Mouse (Mus musculus): ENCODE data around the gene Isg20. TPM values are rescaled to one million over a fixed set of nuclear protein-coding genes. Genes with fewer than 3 reads are reported as not detected.

Gene Isg20
- polyA plus RNA-seq, 2 experiments = 47.2 to 72.1 TPM

DNA sequence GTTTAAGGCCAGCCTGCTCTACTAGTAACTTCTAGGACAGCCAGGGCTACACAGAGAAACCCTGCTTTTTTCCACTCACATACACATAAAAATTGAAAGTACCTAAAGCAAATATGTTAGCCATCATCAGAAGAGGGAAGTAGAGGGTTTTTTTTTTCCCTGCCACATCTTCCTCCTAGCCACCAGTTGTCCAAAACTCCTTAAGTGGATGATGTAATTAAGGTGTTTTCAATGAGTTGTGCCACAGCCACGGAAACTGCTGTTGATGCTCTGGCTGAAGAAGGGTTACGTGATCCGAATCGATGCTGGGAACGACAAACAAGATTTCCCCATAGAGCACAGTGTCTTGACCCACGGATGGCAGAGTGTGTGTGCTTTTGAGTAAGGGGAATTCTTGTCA lies 40.9 kb upstream of the Isg20 start:
- no peak overlapping the region for H3K27ac ChIP-seq
- no peaks in the 10 kb centered on the region for H3K9me3 ChIP-seq (ENCODE audit: control insufficient read depth, low read length)
- 64% methylated on average over 6 of the region's 6 CpGs for WGBS (ENCODE audit: insufficient replicate concordance)
- no peak overlapping the region for H3K4me2 ChIP-seq (ENCODE audit: low read depth)
- no peaks in the 10 kb centered on the region for H3K36me3 ChIP-seq (replicated peaks; ENCODE audit: control insufficient read depth, insufficient read depth, low read depth)
- no peak overlapping the region for H3K9ac ChIP-seq (replicated peaks)
- no peaks in the 10 kb centered on the region; the same call in 1 of the 2 replicates for H3K27me3 ChIP-seq (ENCODE audit: control insufficient read depth, insufficient read depth, low read length)
- no peak for TF ChIP-seq EP300 (IDR thresholded peaks at IDR 0.05; ENCODE audit: low read depth)
- no peak for TF ChIP-seq CTCF (IDR thresholded peaks at IDR 0.05; ENCODE audit: low read depth)
- no peak overlapping the region for H3K4me3 ChIP-seq (ENCODE audit: insufficient read depth in 1 of 2, low read depth in 2 of 2, low read length in 2 of 2)
- ATAC-seq (ENCODE audit: insufficient read depth) (no peak), DNase-seq (ENCODE audit: low read depth in 3 of 3, low spot score in 3 of 3) (no peak)
- no peaks in the 10 kb centered on the region for H3K4me1 ChIP-seq (replicated peaks; ENCODE audit: control insufficient read depth in 2 of 2, insufficient read depth in 2 of 2, low read length in 1 of 2)

DNA sequence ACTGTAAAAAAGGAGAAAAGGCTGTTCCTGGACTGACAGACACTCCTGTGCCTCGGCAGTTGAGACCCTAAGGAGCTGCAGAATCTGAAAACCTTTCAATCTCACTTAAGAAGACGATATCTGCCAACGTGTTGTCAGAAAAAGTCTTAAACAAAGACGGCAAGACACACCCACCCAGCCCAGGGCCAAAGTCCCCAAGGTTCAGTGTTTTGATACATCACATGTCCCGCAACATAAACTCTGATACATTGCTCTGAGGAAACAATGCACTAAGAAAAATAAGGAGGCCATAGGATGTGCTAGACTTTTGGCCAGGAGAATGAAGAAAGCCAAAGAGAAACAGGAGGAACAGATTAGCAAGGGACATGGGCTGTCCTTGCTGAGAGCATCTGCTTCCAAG lies 40.4 kb upstream of the Isg20 start:
- Histone ChIP-seq H3K4me2 (ENCODE audit: low read depth) (no peak overlapping the region), H3K27me3 (ENCODE audit: control insufficient read depth, insufficient read depth, low read length) (no peaks in the 10 kb centered on the region; the same call in 1 of the 2 replicates), H3K9ac (replicated peaks) (no peak overlapping the region), H3K9me3 (ENCODE audit: control insufficient read depth, low read length) (no peaks in the 10 kb centered on the region), H3K27ac (no peak overlapping the region), H3K4me1 (replicated peaks; ENCODE audit: control insufficient read depth in 2 of 2, insufficient read depth in 2 of 2, low read length in 1 of 2) (no peaks in the 10 kb centered on the region), H3K4me3 (ENCODE audit: insufficient read depth in 1 of 2, low read depth in 2 of 2, low read length in 2 of 2) (no peak overlapping the region), H3K36me3 (replicated peaks; ENCODE audit: control insufficient read depth, insufficient read depth, low read depth) (no peaks in the 10 kb centered on the region)
- TF ChIP-seq EP300 (IDR thresholded peaks at IDR 0.05; ENCODE audit: low read depth) = no peak
- no peak for DNase-seq (ENCODE audit: low read depth in 3 of 3, low spot score in 3 of 3)
- 63% methylated on average over 5 of the region's 5 CpGs for whole genome bisulfite sequencing (ENCODE audit: insufficient replicate concordance)
- ATAC-seq (ENCODE audit: insufficient read depth) = no peak

GRCm38 (mm10) chr7:78881607-78882468 lies 31.4 kb upstream of the Isg20 start:
- WGBS (ENCODE audit: insufficient replicate concordance) = 24% methylated on average over 15 of the region's 16 CpGs
- Histone ChIP-seq H3K27ac (no peak overlapping the region), H3K9me3 (ENCODE audit: control insufficient read depth, low read length) (no peaks in the 10 kb centered on the region), H3K27me3 (ENCODE audit: control insufficient read depth, insufficient read depth, low read length) (peaks cover 46% of the 10 kb centered on the region), H3K4me2 (ENCODE audit: low read depth) (no peak overlapping the region), H3K4me3 (ENCODE audit: insufficient read depth in 1 of 2, low read depth in 2 of 2, low read length in 2 of 2) (no peak overlapping the region), H3K9ac (replicated peaks) (no peak overlapping the region), H3K4me1 (replicated peaks; ENCODE audit: control insufficient read depth in 2 of 2, insufficient read depth in 2 of 2, low read length in 1 of 2) (no peaks in the 10 kb centered on the region), H3K36me3 (replicated peaks; ENCODE audit: control insufficient read depth, insufficient read depth, low read depth) (no peaks in the 10 kb centered on the region)
- TF ChIP-seq CTCF (IDR thresholded peaks at IDR 0.05; ENCODE audit: low read depth) (no peak), EP300 (IDR thresholded peaks at IDR 0.05; ENCODE audit: low read depth) (no peak)
- DNase-seq (ENCODE audit: low read depth in 3 of 3, low spot score in 3 of 3) (no peak), ATAC-seq (ENCODE audit: insufficient read depth) (no peak)

GRCm38 (mm10) chr7:78882469-78882837 lies 30.8 kb upstream of the Isg20 start:
- DNase-seq (ENCODE audit: low read depth in 3 of 3, low spot score in 3 of 3) = no peak
- no peak overlapping the region for H3K9ac ChIP-seq (replicated peaks)
- no peak overlapping the region for H3K4me3 ChIP-seq (ENCODE audit: insufficient read depth in 1 of 2, low read depth in 2 of 2, low read length in 2 of 2)
- TF ChIP-seq CTCF (IDR thresholded peaks at IDR 0.05; ENCODE audit: low read depth) (no peak), EP300 (IDR thresholded peaks at IDR 0.05; ENCODE audit: low read depth) (no peak)
- no peak overlapping the region for H3K27ac ChIP-seq
- no peaks in the 10 kb centered on the region for H3K4me1 ChIP-seq (replicated peaks; ENCODE audit: control insufficient read depth in 2 of 2, insufficient read depth in 2 of 2, low read length in 1 of 2)
- H3K36me3 ChIP-seq (replicated peaks; ENCODE audit: control insufficient read depth, insufficient read depth, low read depth) = no peaks in the 10 kb centered on the region
- WGBS (ENCODE audit: insufficient replicate concordance) = 2% methylated on average over 23 of the region's 23 CpGs
- no peak overlapping the region for H3K4me2 ChIP-seq (ENCODE audit: low read depth)
- ATAC-seq (ENCODE audit: insufficient read depth) = no peak
- H3K27me3 ChIP-seq (ENCODE audit: control insufficient read depth, insufficient read depth, low read length) = peaks cover 46% of the 10 kb centered on the region
- no peaks in the 10 kb centered on the region for H3K9me3 ChIP-seq (ENCODE audit: control insufficient read depth, low read length)

DNA sequence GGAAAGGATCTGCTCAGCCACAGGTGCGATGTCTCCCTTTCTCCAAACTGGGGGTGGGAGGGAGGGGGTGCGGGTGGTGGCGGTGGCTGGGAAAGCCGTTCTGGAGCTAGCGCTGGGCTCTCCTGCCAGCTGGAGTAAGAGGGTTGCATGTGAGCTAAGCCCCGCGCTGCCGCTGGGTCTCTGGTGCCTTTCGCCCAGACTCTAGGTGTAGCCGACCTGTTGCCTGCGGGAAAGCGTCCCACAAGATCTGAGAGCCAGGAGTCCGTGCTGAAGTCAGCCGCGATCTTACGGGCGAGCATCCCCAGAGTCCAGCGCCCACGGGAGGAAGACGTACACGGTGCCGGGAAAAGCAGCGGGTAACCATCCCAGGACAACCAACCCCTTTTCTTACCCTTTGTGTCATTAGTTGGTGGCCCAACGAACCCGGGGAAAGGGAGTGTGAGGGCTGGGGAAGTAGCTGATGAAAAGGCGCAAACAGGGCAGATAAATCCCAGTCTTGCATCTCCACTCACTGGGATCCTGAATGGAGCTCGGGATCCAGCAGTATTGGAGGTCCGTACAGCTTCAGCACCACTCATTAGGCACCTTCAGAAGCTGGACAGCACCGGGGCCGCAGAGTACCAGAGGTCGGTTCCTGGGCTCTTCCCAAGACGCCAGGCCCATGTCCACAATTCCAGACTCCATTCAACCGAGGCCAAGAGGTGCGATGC lies 30.1 kb upstream of the Isg20 start:
- no peaks in the 10 kb centered on the region for H3K9me3 ChIP-seq (ENCODE audit: control insufficient read depth, low read length)
- 4% methylated on average over 34 of the region's 34 CpGs for WGBS (ENCODE audit: insufficient replicate concordance)
- H3K36me3 ChIP-seq (replicated peaks; ENCODE audit: control insufficient read depth, insufficient read depth, low read depth) = no peaks in the 10 kb centered on the region
- DNase-seq (ENCODE audit: low read depth in 3 of 3, low spot score in 3 of 3) (no peak), ATAC-seq (ENCODE audit: insufficient read depth) (no peak)
- no peak overlapping the region for H3K9ac ChIP-seq (replicated peaks)
- H3K4me3 ChIP-seq (ENCODE audit: insufficient read depth in 1 of 2, low read depth in 2 of 2, low read length in 2 of 2) = no peak overlapping the region
- peaks cover 46% of the 10 kb centered on the region for H3K27me3 ChIP-seq (ENCODE audit: control insufficient read depth, insufficient read depth, low read length)
- H3K4me2 ChIP-seq (ENCODE audit: low read depth) = no peak overlapping the region
- TF ChIP-seq EP300 (IDR thresholded peaks at IDR 0.05; ENCODE audit: low read depth) = no peak
- no peak for TF ChIP-seq CTCF (IDR thresholded peaks at IDR 0.05; ENCODE audit: low read depth)
- no peaks in the 10 kb centered on the region for H3K4me1 ChIP-seq (replicated peaks; ENCODE audit: control insufficient read depth in 2 of 2, insufficient read depth in 2 of 2, low read length in 1 of 2)
- H3K27ac ChIP-seq = no peak overlapping the region
